Mouse (Mus musculus) cerebellum, adult 9-10 months (tissue): Measurements from ENCODE around the gene Pomgnt1.

Experiments
- DNase-seq: peaks from one replicate; pipeline ENCODE4 v3.0.0; 2022

Pomgnt1 gene

DNA sequence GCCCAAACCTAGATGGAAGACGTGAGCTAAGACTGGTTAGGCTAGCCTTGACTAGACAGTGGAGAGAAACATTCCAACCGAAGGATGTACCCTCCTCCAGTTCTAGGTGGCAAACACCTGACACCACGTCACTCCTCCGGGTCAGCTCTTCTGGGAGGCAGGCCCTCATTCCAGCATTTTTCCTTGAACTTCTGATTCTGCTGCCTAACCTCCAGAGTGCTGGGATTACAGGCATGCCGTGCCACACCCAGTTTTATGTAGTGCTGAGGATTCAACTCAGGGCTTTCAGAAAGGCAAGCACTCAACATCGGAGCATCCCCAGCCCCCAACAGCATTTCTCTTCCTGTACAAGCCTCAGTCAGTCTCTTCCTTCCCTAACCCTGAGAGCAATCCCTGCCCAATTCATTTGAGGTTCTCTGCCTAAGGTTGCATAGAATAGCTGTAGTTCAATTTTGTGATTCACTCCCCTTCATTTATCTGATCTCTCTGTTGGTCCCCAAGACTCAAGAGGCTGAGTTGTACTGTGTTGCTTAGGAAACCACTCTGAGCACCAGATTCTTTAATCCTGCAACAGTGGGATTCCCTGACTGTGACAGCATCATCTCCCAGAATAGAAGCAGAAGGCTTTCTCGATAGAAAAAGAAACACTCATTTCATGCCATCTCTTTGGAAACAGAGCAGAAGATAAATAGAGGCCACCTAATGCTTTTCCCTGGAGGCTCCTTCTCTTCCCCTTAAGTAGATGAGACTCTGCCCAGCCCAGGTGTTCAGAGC is 17.3 kb downstream of the Pomgnt1 start:
- no peak for DNase-seq

DNA sequence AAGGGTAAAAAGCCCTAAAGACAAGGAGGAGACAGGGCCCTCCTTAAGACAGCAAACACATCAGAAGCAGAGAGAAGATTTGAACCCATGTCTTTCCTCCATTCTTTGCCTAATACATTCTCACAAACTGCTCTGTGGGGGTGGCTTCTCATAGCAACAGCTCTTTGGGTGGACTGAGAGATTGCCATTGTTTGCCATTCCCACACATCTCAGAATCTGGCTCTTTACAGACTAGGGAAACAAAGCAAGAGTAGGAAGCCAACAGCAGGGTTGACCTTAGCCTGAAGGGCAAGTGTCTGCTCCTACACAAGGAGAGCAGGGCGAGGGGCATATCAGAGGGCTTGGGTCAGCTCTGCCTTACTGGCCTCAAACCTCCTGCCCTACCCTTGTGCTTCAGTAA is 18.1 kb downstream of the Pomgnt1 start:
- DNase-seq, result no peak

DNA sequence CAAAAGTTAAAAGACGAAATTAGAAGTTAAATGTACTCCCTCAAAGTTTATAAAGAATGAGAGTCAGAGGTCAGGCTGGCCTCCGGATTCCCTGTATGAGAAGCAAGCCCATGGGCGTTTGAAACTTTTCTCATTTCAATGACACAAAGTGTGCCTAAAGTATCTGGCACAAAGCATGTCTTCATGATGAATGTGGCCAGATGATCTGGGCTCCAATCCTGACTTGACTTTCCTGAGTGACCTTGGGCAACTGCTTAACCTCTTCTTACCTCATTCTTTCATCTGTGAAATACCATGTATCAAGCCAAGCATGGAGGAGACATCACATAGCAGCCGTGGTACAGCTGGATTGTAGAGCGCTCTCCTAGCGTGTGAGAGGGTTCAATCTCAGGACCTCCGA is 18.6 kb downstream of the Pomgnt1 start:
- DNase-seq, result no peak

DNA sequence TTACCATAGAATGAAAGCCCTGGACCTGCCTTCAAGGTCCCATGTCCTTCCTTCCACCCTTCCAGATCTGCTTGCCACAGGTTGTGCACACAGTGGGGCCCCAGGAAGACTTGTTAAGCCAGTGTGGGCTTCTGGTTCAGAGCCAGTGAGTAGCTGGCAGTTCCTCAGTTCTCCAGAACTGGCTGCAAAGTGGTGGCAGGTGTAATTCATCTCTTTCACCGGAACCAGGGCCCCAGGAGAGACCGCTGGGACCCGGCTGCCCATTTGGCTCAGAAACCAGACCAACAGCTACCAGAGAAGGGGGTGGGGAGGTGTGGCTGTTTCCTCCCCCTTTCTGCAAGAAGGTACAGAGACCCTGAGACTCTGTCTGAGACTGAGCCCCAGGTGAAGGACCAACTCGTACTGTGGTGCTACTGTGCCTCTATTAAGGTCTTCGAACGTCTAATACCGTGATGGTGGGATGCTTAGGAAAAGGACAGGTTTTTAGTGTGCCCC is 19.7 kb downstream of the Pomgnt1 start:
- DNase-seq, result peak; percentile 99

DNA sequence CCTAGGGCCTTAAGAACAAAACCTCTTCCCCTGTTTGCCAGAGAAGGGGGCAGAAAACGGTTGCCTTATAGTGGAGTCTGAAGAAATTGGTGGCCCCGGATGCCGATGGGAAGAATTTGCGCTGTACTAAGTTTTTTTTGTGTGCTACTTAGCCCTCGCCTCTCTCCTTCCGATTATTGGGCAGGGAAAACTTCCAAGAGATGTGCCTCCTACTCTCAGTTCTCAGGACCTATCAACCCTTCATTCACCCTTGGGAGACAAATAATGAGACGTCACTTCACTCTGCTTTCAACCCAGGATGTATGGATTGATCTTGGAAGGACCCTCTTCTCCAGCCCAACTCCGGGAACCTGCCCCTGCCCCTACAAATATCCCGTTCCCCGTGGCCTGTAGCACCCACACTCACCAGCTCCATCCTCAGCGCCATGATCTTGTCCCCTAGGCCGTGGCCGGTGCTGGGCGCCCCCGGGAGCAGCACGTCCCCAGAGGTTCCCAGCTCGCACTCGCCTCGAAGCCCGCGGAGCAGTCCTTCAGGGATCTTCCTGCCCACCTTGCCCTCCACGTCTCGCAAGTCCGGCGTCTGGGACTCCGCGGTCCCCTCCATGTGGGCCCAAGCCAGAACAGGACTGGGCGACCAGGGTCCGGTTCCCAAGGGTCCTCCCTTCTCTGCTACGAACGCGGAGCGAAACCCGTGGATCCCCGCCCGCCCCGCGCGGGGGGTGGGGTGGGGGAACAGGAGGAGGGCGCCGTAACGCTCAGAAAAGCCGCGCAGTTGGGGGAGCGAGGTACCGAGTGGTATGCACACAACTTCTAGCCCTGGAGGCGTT is 20.5 kb downstream of the Pomgnt1 start:
- peak; percentile 87 for DNase-seq

DNA sequence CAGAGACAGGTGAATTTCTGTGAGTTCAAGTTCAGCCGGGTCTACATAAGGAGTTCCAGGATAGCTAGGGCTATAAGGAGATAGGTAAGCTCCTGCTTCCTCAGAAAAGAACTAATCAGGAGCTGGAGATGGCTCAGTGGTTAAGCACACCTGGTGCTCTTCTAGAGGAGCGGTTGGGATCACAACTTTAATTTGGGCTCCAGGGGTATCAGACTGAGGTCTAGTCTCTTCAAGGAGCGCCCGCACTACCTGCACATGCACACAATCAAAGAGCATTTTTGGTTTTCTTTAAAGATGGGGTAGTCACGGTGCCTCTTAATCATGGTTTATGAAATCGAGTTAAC is 26.1 kb downstream of the Pomgnt1 start:
- no peak for DNase-seq

DNA sequence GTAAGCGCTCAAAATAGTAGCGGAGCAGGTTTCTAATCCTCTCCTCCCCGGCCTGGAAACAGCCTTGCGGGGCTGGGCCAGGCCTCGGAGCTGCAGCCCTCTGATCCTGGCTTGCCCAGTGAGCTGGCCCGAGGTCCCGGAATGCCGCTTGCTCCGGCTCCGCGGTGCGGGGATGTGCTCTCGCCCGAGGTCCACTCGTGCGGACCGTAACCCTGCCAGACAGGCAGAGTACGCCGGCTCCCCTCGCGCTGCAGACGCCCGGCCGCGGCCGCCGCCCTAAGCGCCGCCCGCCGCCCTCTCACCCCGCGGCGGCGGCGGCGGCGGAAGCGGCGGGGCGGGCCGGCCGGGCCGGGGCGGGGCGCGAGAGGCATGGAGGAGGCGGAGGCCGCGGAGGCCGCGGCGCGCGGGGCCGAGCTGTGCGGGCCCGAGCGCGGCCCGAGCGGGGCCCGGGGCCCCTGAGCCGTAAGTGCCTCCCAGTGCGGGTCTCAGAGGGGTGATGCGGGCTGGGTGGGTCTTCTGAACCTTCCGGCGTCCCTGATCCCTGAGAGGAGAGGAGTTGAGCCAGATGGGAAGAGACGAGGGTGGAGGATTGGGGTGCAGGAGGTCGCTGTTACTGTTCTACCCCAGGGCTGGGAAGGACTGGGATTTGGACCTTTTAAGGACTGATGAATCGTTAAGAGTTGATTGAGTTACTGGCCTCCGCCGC is 26.7 kb downstream of the Pomgnt1 start:
- peak; percentile 57 for DNase-seq

DNA sequence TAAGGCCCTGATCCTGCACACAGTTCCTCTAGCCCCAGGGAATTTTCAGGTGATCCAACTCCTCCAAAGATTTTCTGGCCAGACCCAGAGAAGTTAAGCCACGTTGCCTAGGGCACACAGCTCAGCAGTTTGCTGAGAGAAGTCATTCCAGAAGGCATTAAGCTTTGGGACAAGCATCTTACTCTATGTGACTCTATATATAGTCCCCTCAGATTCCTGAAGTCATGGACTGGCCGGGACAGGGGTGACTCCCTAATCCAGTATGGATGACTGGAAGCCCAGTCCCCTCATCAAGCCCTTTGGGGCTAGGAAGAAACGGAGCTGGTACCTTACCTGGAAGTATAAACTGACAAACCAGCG is 27.2 kb downstream of the Pomgnt1 start:
- DNase-seq, result no peak

DNA sequence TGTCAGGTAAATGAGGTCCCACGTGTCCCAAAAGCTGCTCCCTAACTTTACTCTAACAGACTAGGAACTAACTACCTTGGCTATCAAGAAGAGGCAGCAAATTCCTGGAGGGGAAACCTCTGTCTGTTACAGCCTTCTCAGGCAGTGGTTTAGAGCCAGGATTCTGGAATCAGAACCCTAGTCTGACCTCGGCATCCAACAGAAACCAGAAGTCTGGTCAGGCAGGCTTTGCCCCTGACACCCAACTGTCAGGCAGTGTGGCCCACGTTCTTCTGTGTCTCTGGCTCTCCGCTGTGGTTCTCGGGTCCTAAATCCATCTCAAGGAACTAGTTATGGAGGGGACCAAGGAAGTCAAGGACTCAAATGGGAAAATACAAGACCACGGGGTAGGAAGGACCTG is 27.6 kb downstream of the Pomgnt1 start, which contains the start of gene Lurap1:
Gene Lurap1, minus strand, starts transcription at position 101 of the 400 bp plus-strand sequence.
- no peak for DNase-seq

DNA sequence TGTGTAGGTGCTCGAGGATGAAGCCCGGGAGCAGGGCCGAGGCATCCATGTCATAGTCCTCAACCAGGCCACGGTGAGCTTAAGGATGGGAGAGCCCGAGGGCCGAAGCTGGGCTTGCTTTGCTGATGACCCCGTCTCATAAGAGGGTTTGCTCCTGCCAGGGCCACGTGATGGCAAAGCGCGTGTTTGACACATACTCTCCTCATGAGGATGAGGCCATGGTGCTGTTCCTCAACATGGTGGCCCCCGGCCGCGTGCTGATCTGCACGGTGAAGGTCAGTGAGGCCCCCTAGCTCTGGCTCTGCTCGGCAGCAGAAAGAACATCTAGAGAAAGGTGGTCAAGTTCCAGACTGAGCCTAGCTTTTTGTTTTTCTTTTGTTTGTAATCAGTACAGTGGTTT is 29.1 kb downstream of the Pomgnt1 start:
- no peak for DNase-seq

DNA sequence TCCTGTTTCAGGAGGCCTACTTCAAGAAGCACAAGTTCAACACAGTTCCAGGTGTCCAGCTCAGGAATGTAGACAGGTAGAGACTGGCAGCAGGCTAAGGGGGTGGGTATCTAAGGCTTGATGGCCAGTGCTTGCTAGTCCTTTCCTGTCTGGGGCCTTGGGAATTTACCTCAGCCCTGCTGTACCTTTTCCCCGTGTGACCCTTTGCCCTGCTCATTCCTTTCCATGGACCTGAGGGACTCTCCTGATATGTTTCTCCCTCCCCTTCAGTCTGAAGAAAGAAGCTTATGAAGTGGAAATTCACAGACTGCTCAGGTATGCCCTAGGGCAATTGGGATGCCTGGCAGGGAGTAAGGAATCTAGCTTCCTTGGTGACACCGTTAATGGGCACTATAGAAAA is 34.2 kb downstream of the Pomgnt1 start:
- no peak for DNase-seq

DNA sequence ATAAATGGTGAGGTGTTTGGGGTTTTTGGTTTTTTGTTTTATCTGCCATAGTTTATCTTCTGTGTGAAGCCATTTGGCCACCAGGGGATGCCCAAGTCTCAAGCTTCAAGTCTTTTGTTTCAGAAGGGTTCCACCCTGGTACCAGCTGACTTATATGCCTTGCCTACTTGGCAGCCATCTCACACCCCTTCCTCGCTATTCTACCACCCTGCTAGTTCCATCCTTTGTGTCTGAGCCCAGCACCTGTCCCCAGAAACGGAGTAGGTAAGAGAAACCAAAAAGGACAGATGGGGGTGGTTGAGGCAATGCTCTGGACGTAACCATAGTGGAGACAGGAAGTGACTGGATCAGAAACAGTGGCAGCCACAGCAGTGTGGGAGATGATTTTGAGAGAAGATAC is 36.3 kb downstream of the Pomgnt1 start:
- no peak for DNase-seq

DNA sequence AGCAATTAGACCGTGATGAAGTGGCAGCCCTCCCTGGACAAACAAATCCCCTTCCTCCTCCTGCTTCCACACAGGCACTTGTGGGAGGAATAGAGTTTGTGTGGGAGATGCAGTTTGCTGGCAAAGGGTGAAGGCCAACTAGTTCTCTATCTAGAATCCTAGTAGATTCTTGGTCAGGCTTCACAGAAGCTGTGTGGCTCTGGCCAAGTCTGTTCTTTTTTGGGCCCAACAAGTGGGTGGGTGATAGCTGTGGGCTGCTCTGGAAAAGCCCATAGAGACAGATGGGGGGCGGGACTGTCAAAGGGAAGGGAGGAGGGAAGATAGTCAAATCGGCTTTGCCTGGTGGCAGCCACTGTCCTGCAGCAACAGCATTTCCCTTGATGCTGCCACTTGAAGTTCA is 37.1 kb downstream of the Pomgnt1 start:
- no peak for DNase-seq

DNA sequence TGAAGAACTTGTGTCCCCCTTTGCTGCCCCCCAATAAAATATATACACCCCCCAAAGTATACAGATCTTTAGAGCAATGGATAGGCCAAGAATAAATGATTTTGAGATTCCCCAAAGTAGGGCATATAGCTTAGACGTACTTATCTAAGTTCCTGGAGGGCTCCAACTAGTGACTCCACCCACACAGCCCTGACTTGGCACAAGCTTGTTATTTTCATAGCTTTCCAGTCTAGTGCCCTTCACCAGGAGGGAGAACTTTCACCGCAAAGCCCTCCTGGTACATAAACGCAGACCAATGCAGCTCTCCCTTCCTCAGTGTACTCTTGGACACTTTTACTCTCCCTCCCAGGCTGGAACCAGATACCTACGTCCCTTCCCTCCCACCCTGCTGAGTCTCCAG is 38.5 kb downstream of the Pomgnt1 start:
- DNase-seq, result no peak

DNA sequence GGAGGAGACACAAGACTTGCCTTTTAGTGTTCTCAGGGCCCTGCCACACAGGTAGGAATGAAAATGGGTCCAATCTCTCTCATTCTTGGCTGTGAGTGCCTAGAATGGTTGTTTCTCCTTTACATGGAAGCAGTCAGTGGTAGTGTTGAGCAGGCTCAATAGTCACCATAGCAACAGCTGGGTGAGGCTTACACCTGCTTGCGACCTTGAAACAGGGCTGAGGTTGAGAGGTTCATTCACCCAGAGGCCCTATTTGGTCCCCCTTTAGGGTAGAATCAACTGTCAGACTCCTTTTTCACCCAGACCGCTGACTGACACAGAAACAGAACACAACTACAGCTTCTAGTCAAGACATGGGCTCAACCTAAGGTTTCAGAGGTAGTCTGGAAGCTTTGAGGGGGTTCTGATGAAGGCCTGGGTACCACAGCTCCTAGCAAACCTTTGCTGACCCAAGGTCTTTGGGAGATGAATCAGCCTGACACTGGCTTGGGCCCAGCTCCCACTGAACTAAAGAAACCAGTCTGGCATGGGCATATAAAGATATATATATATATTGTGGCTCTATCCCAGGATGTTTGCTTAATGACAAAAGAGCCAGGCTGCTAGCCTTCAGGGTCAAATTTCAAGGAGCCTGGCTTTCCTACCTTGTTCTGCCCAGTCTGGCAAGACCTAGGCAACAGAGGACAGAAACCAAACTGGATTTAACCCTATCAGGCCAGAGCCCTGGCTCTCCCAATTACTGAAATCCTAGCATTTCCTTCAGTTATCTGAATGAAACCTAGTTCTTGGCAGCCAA is 41.3 kb downstream of the Pomgnt1 start:
- DNase-seq, result no peak

DNA sequence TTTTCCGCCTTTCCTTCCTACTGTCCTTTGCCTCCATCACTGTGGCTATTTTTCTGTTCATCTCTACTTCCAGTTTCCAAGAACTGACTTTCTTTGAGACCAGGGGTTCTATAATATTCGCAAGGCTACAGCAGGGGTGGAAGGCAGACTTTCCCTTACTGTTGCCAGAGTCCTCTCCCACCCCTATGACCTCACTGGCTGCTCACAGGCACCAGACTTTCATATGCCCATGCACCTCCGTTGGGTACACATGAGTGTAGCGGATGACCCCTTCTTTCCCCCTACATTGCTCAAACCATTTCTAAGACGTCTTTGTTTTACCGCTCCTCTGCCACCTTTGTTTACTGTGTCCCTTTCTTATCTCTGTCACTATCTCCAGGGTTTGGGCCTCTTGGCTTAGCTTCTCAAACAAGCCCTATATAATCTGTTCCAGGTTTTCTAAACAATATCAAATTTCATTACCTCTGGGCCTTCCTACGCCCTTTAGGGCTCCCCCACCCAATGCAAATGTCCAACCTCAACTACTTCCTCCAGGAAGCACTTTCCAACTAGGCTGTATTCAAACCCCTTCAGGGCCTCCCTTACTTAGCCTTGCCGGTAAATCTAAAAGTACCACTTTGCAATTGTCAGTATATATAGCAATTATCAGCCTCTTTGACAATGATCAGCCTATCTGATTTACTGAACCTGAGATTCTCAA is 42.2 kb downstream of the Pomgnt1 start:
- no peak for DNase-seq

DNA sequence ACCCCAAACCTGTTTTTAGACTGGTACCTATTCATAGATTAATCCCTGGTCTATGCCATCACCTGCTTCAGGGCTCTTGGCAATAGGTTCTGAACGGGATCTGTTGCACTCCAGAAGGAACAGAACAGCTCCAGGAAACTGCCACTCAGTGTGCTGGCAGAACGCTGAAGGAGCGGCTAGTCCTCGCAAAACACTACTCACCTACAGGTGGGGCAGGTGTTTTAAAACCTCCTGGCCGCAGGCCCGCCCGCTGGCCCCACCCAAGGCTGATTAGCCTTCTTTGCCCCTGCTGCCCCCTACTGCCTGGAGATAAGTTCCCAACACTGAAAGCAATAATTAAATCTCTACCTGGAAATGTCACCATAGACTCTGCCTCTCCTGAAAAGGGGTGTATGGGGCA is 43.8 kb downstream of the Pomgnt1 start, which contains the start of gene Tspan1:
Gene Tspan1, minus strand, starts transcription at position 198 of the 400 bp plus-strand sequence.
- DNase-seq, result no peak

DNA sequence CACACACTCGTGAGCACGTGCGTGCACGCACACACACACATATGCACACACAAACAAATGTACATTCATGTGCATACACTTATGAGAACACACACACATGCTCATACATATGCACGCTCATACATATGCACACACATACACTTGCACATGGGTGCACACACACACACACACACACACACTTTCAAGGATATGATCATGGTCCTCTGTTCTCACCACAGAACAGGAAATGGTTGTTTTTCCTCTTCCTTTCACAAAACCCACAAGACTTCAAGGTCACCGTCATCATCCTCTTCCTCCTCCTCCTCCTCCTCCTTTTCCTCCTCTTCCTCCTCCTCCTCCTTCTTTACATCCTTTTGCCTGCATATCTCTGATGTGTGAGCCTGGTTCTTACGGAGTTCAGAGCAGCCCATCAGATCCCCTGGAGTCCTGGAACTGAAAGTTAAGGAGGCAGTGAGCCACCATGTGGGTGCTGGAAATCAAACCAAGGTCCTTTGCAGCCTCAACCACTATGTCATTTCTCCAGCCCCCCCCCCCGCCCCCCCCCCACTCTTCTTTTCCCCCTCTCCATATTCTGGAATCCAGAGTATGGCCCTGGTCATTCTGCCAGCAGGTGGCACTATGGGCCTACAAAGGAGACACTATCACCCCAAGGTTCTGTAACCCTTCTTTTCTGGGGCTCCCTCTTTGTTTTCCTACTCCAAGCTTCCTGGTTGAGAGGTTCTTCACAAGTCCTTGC is 45.1 kb downstream of the Pomgnt1 start:
- peak; percentile 91 for DNase-seq

DNA sequence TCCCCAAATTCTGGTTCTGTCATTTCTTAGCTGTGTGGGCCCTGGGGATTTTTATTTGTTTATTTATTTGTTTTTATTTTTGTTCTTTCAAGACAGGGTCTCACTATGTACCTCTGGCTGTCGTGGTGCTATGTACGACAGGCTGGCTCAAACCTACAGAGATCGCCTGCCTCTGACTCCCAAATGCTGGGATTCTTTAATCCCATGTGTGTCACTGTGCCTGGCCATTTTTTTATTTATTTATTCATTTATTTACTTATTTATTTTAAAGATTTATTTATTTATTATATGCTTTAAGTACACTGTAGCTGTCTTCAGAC is 45.7 kb downstream of the Pomgnt1 start:
- no peak for DNase-seq

DNA sequence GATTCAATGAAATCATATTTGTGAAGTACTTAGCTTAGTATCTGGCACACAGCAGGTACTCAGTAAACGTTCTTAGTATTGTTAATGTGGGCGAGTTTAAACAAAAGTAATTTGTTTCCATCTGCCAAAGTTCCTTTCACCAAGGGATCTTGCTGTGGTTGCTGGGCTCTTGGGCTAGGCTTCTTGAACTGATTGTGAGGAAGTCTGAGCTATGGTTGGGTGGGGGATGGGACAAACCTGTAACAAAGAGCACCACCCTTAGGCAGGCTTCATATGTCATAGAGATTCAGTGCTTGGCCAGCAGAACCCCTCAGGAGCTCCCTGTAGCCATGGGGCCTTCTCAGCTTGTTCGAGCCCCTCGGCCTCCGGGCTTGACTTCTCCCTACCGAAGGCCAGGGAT is 49.4 kb downstream of the Pomgnt1 start, which contains the start of the genes 1700042G07Rik and Gm49337:
Gene 1700042G07Rik, plus strand, starts transcription at position 301 of the 400 bp plus-strand sequence.
Gene Gm49337, plus strand, starts transcription at position 313 of the 400 bp plus-strand sequence.
- DNase-seq, result no peak

DNA sequence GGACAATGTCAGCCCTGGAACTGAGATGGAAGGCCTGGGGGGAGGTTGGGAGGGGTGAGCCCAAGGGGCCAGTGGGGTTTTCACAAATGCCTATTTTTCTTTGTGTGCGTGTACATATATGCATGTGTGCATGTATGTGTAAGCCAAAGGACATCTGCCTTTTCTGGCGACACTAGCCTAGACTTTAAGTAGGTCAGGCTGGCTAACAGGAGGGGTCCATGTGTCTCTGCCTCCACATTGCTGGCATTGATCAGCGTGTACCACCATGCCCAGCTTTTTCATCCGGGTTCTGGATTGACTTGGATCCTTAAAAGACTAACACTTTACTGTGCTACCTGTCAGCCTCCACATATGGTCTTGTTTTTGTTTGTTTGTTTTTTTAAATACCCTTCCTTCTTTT is 50.1 kb downstream of the Pomgnt1 start:
- DNase-seq, result peak; percentile 67
